Mouse (Mus musculus): ENCODE data around the gene Chml.

Gene Chml

GRCm38 (mm10) chr1:175648615-175649014, 44.1 kb downstream of the Chml start:
- no peak for DNase-seq (ENCODE audit: low spot score)

- DNase-seq (ENCODE audit: low spot score) = no peak
Measured at GRCm38 (mm10) chr1:175646952-175647351, 45.7 kb downstream of the Chml start.

DNA sequence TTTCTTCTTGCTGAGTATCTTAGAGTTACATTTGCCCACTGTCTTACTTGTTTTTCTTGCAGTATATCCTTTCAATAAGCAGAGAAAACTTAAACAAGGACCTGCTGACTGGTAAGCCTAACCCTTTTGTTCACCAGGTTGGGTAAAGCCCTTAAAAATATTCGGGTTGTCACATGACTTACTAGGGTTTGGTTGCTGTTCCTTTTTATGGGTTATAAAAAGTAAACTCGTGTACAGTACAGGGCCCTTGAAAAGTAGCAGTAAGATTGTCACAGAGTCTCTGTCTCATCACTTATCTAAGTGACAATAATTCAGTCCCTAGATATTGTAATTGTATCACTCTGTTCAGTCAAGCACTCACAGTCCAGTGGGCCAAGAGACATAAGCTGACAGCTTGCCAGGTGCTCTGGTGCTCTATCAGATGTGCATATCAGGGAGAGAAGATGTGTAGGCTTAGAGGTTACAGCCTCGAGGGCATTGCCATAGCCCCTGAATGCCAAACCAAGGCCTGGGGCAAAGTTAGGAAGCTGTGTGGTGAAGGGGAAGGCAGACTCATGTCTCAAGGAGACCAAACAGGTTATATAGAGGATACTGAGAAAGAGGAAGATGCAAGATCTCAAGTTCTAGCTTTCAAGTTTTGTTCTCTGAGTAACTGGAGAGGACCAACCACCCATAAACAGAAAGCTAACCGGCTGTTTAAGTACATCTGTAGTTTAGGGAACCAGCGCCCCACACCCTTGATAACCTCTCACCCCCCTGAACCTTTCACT, 49.0 kb downstream of the Chml start:
- no peak for DNase-seq (ENCODE audit: low spot score)

DNA sequence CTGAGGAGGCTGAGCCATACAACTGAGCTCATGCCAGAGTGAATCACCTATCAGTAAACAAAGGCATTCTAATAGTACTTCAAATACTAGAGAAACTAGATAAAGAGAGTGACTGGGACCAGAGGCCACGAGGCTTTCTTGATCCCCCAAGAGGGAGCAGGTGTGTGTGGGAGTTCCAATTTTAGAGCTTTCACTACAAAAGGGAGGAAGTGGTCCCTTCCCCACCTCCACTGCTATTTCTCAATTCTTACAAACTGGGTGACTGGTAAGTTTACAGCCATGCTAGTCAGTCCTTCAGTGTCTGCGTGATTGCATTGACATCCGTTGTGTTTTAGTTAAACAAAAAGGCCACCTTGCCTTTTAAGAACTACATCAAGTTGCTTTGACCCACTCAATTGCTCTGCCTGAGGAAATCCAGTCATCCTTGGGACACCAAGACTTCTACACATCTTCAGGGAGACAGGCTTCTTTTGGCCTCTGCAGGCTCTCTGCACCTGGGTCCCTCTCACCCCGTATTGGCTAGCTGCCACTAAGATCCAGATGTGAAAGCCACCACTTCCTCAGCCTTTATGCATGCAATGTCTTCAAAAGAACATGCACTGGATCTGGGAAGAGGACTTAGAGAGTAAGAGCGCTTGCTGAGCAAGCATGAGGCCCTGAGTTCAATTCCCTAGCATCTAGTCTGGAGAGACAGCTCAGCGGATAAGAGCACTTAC, 52.1 kb downstream of the Chml start:
- DNase-seq (ENCODE audit: low spot score) = no peak

GRCm38 (mm10) chr1:175639072-175639471, 53.6 kb downstream of the Chml start:
- no peak for DNase-seq (ENCODE audit: low spot score)

- no peak for DNase-seq (ENCODE audit: low spot score)
Measured at GRCm38 (mm10) chr1:175637677-175638076, 55.0 kb downstream of the Chml start.

DNA sequence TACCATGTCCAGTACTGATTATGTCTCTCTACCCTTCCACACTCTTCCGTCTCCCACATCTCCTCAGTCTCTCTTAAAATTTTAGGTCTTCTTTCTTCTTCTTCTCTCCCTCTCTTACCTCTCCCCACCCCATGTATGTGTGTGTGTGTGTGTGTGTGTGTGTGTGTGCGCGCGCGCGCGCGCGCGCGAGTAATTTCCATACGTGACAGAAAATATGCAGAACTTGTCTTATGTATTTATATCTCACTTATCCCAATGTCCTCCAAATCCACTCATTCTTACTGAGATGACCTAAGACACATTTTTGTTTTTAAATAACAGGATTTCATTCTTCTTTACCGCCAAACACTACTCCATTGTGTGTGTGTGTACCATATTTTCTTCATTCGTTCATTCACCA, 60.2 kb downstream of the Chml start:
- DNase-seq (ENCODE audit: low spot score) = no peak

Data from urinary bladder, postnatal 25 days (tissue).